Mouse (Mus musculus) megakaryocyte, adult 5-6 weeks (primary cell): ENCODE results near the gene Olfr394. TPM values are rescaled to one million over a fixed set of nuclear protein-coding genes. Genes with fewer than 3 reads are reported as not detected.
"Not testable (repeated sequence)": the region's sequence is repeated elsewhere in the genome, so short reads cannot be mapped to it uniquely, and the experiment has no call there.

Experiments
- ATAC-seq: 2 replicates; pipeline ENCODE4 v1.8.0; 2016; ENCODE audit warnings: mild to moderate bottlenecking, inconsistent platforms; ENCODE audit not compliant: poor library complexity, severe bottlenecking
- total RNA-seq, 2 experiments: library from RNA; stranded (forward) in 1 of 2; stranded (reverse) in 1 of 2; fragments of 153-499, 151-499 nt in 1 of 2; fragments of 221-1000, 200-1000 nt in 1 of 2; gene quantifications; 2 replicates each; pipeline versions ENCODE4 v1.2.3 to v1.2.4; 2015 to 2017

Gene Olfr394
- total RNA-seq (2015) (not detected in 2 replicates), total RNA-seq (2017) (not detected in 2 replicates)

GRCm38 (mm10) chr11:73890671-73891070 is at the start of gene Olfr394:
Olfr394 (minus strand) TSS chr11:73890771.
- ATAC-seq: no peak

- no peak for ATAC-seq
Measured at GRCm38 (mm10) chr11:73936377-73936776, 45.8 kb upstream of the Olfr394 start, which contains the start of gene Olfr23. Olfr23 (plus strand) TSS chr11:73936677.

GRCm38 (mm10) chr11:73909199-73909598 is 18.6 kb upstream of the Olfr394 start, which contains the start of gene Olfr395:
Olfr395 (minus strand) TSS chr11:73909299.
- not testable (repeated sequence) for ATAC-seq

GRCm38 (mm10) chr11:73851354-73851753 is 39.2 kb downstream of the Olfr394 start, which contains the start of gene Olfr393:
Olfr393 (minus strand) TSS chr11:73851454.
- no peak for ATAC-seq

Other genes with a start within 250 kb of the Olfr394 start
- gene Zfp735, start 202.0 kb downstream of the Olfr394 start, total RNA-seq (2015): not detected in 2 replicates
- gene Zfp735, start 202.0 kb downstream of the Olfr394 start, total RNA-seq (2017): not detected in 2 replicates
- gene Olfr389, start 110.1 kb downstream of the Olfr394 start, total RNA-seq (2015): not detected in 2 replicates
- not detected in 2 replicates for gene Olfr389, start 110.1 kb downstream of the Olfr394 start, total RNA-seq (2017)
- not detected in 2 replicates for gene Olfr390, start 107.8 kb downstream of the Olfr394 start, total RNA-seq (2015)
- gene Olfr390, start 107.8 kb downstream of the Olfr394 start, total RNA-seq (2017): 0.04 TPM in 1 of 2 replicates, not detected in the other
- gene Olfr391-ps, start 87.7 kb downstream of the Olfr394 start, total RNA-seq (2015): not detected in 2 replicates
- not detected in 2 replicates for gene Olfr391-ps, start 87.7 kb downstream of the Olfr394 start, total RNA-seq (2017)
- 0.04 TPM in 1 of 2 replicates, not detected in the other for gene Olfr392, start 73.7 kb downstream of the Olfr394 start, total RNA-seq (2015)
- not detected in 2 replicates for gene Olfr392, start 73.7 kb downstream of the Olfr394 start, total RNA-seq (2017)
- not detected in 2 replicates for gene Olfr393, start 39.3 kb downstream of the Olfr394 start, total RNA-seq (2015)
- gene Olfr393, start 39.3 kb downstream of the Olfr394 start, total RNA-seq (2017): not detected in 2 replicates
- gene Olfr395, start 18.5 kb upstream of the Olfr394 start, total RNA-seq (2015): not detected in 2 replicates
- not detected in 2 replicates for gene Olfr395, start 18.5 kb upstream of the Olfr394 start, total RNA-seq (2017)
- not detected in 2 replicates for gene Olfr23, start 45.9 kb upstream of the Olfr394 start, total RNA-seq (2015)
- gene Olfr23, start 45.9 kb upstream of the Olfr394 start, total RNA-seq (2017): not detected in 2 replicates
- not detected in 2 replicates for gene Olfr397, start 70.0 kb upstream of the Olfr394 start, total RNA-seq (2015)
- not detected in 2 replicates for gene Olfr397, start 70.0 kb upstream of the Olfr394 start, total RNA-seq (2017)
- not detected in 2 replicates for gene Olfr398, start 99.6 kb upstream of the Olfr394 start, total RNA-seq (2015)
- gene Olfr398, start 99.6 kb upstream of the Olfr394 start, total RNA-seq (2017): not detected in 2 replicates
- gene Olfr139, start 165.8 kb upstream of the Olfr394 start, total RNA-seq (2015): not detected in 2 replicates
- gene Olfr139, start 165.8 kb upstream of the Olfr394 start, total RNA-seq (2017): not detected in 2 replicates
- gene Olfr399, start 165.8 kb upstream of the Olfr394 start, total RNA-seq (2015): not detected in 2 replicates
- gene Olfr399, start 165.8 kb upstream of the Olfr394 start, total RNA-seq (2017): not detected in 2 replicates
- gene Zfp616, start 179.2 kb upstream of the Olfr394 start, total RNA-seq (2015): not detected in 2 replicates
- gene Zfp616, start 179.2 kb upstream of the Olfr394 start, total RNA-seq (2017): not detected in 2 replicates
- not detected in 2 replicates for gene Olfr401, start 222.9 kb upstream of the Olfr394 start, total RNA-seq (2015)
- not detected in 2 replicates for gene Olfr401, start 222.9 kb upstream of the Olfr394 start, total RNA-seq (2017)